8 mouse cellular contexts compared by ENCODE assay signal in the genomic region with DNA sequence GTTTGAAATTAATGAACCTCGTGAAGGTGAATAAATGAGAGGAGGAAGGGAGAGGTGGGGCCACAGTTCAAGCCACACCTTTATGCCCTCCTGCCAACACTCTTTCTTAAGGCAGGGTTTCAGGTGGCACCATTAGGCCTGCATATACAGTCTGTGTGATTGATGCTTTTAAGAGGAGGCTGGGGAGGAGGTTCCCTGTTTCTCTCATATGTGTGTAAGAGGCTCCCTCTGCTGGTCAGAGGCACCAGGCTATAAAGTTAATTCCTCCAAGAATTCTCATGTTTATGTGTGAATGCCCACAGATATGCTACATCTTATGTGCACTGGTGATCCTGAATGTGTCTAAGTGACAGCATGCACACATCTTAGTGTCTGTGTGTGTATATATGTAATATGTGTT. TPM values are rescaled to one million over a fixed set of nuclear protein-coding genes. Genes with fewer than 3 reads are reported as not detected.
DNase-seq lines count a peak whose midpoint lies in the region; ATAC-seq and TF ChIP-seq lines count a peak whose summit lies in the region.

No protein-coding gene starts in this region.

- 0 out of 2 replicates have a peak, but pooled peaks cover 1% of the 10 kb centered on the region for H3K27me3 ChIP-seq in embryonic facial prominence, embryonic 15.5 days
- no peaks in the 10 kb centered on the region for H3K27me3 ChIP-seq in lung, embryonic 16.5 days (ENCODE audit: control insufficient read depth, insufficient read depth, low read depth, low read length)

- TF ChIP-seq CTCF in bone marrow, adult 2 months (IDR thresholded peaks at IDR 0.05; ENCODE audit: control insufficient read depth, insufficient read depth, low read length): peak; percentile 43; the same call in 1 of the 2 replicates

- H3K4me2 ChIP-seq in embryonic facial prominence, embryonic 15.5 days (replicated peaks): no peak overlapping the region
- H3K4me2 ChIP-seq in lung, embryonic 16.5 days (ENCODE audit: low read depth, low read length): no peak overlapping the region

- 36% methylated on average over 1 of the region's 1 CpGs for WGBS in bone marrow, adult 2 months
- WGBS in embryonic facial prominence, embryonic 15.5 days: 54% methylated on average over 1 of the region's 1 CpGs
- 43% methylated on average over 1 of the region's 1 CpGs for WGBS in lung, embryonic 16.5 days

- H3K9me3 ChIP-seq in embryonic facial prominence, embryonic 15.5 days (replicated peaks): no peaks in the 10 kb centered on the region
- no peaks in the 10 kb centered on the region for H3K9me3 ChIP-seq in lung, embryonic 16.5 days (ENCODE audit: control insufficient read depth, low read length)

- no peak for TF ChIP-seq POLR2A in bone marrow, adult 2 months (IDR thresholded peaks at IDR 0.05; ENCODE audit: borderline replicate concordance, control insufficient read depth, low read depth, low read length)

- ATAC-seq in embryonic facial prominence, embryonic 15.5 days (ENCODE audit: insufficient number of reproducible peaks, low FRiP score, low TSS enrichment, low read depth): 0 out of 2 replicates have a peak, but pooled peaks have one; percentile 72
- ATAC-seq in lung, embryonic 16.5 days (ENCODE audit: low read depth): peak; percentile 64; the same call in 1 of the 2 replicates

- no peak overlapping the region for H3K9ac ChIP-seq in embryonic facial prominence, embryonic 15.5 days
- H3K9ac ChIP-seq in lung, embryonic 16.5 days (ENCODE audit: low read length): no peak overlapping the region

- H3K4me1 ChIP-seq in bone marrow, adult 2 months (ENCODE audit: control insufficient read depth, insufficient read depth, low read length): no peaks in the 10 kb centered on the region; the same call in 1 of the 2 replicates
- H3K4me1 ChIP-seq in embryonic facial prominence, embryonic 15.5 days: peaks cover 10% of the 10 kb centered on the region
- no peaks in the 10 kb centered on the region; the same call in 1 of the 2 replicates for H3K4me1 ChIP-seq in lung, embryonic 16.5 days (replicated peaks; ENCODE audit: control insufficient read depth, insufficient read depth, low read length)

- H3K36me3 ChIP-seq in embryonic facial prominence, embryonic 15.5 days: no peaks in the 10 kb centered on the region
- no peaks in the 10 kb centered on the region for H3K36me3 ChIP-seq in lung, embryonic 16.5 days (ENCODE audit: control insufficient read depth, insufficient read depth, low read length)

- peak; percentile 72 for DNase-seq in ES-CJ7 (ENCODE audit: low read depth, low spot score)
- DNase-seq in heart, postnatal 4 days: peak; percentile 77
- DNase-seq in layer of hippocampus, adult 18-20 months (ENCODE audit: low spot score in 2 of 2): peak; percentile 64 to 86
- peak; percentile 59 for DNase-seq in ovary, postnatal 14 days (ENCODE audit: low spot score)
- peak; percentile 75 for DNase-seq in thymus, postnatal 14 days

- H3K27ac ChIP-seq in bone marrow, adult 2 months (ENCODE audit: control insufficient read depth, insufficient read depth, low read depth, low read length, poor library complexity): no peak overlapping the region
- no peak overlapping the region for H3K27ac ChIP-seq in embryonic facial prominence, embryonic 15.5 days (replicated peaks)
- no peak overlapping the region for H3K27ac ChIP-seq in lung, embryonic 16.5 days (ENCODE audit: low read length)

- H3K4me3 ChIP-seq in bone marrow, adult 2 months (replicated peaks; ENCODE audit: control insufficient read depth, low read depth, low read length): no peak overlapping the region
- H3K4me3 ChIP-seq in embryonic facial prominence, embryonic 15.5 days (replicated peaks): no peak overlapping the region
- no peak overlapping the region for H3K4me3 ChIP-seq in lung, embryonic 16.5 days (ENCODE audit: low read length)

RNA-seq across cellular contexts. Expression of gene Cyp4f17, which starts 11.2 kb away (rescaled TPM):
- 2.1 and 3.3 TPM in 2 replicates for polyA plus RNA-seq in bone marrow, adult 2 months (2011; ENCODE audit: insufficient read depth, insufficient read length, low replicate concordance, missing spikeins)
- polyA plus RNA-seq in embryonic facial prominence, embryonic 15.5 days (2015; fragmentation: Nextera tagmentation; extraction: Ambion mirVana): 11.7 and 15.5 TPM in 2 replicates
- total RNA-seq in heart, postnatal 4 days (2021): 1 to 10 TPM; 8.0 to 9.1 TPM
- total RNA-seq in layer of hippocampus, adult 18-20 months (2021): 1 to 10 TPM; 2.7 to 4.4 TPM
- 7.9 and 8.7 TPM in 2 replicates for polyA plus RNA-seq in lung, embryonic 16.5 days (2015; fragmentation: Nextera tagmentation; extraction: Ambion mirVana)

RNA-seq across cellular contexts. Expression of gene Cyp4f16, which starts 41.8 kb away (rescaled TPM):
- 3.4 and 10.1 TPM in 2 replicates for polyA plus RNA-seq in bone marrow, adult 2 months (2011; ENCODE audit: insufficient read depth, insufficient read length, low replicate concordance, missing spikeins)
- polyA plus RNA-seq in embryonic facial prominence, embryonic 15.5 days (2015; fragmentation: Nextera tagmentation; extraction: Ambion mirVana): 18.2 and 23.3 TPM in 2 replicates
- 10 to 100 TPM; 11.9 to 15.3 TPM for total RNA-seq in heart, postnatal 4 days (2021)
- 1 to 10 TPM; 5.2 to 6.0 TPM for total RNA-seq in layer of hippocampus, adult 18-20 months (2021)
- 19.7 and 22.7 TPM in 2 replicates for polyA plus RNA-seq in lung, embryonic 16.5 days (2015; fragmentation: Nextera tagmentation; extraction: Ambion mirVana)

RNA-seq across cellular contexts. Expression of gene Cyp4f39, which starts 42.1 kb away (rescaled TPM):
- 0.88 and 0.95 TPM in 2 replicates for polyA plus RNA-seq in bone marrow, adult 2 months (2011; ENCODE audit: insufficient read depth, insufficient read length, low replicate concordance, missing spikeins)
- 20.4 and 27.6 TPM in 2 replicates for polyA plus RNA-seq in embryonic facial prominence, embryonic 15.5 days (2015; fragmentation: Nextera tagmentation; extraction: Ambion mirVana)
- total RNA-seq in heart, postnatal 4 days (2021): under 1 TPM; 0.17 to 0.43 TPM
- total RNA-seq in layer of hippocampus, adult 18-20 months (2021): under 1 TPM in 1 of 2 experiments, not detected in 1; 0.20 TPM
- polyA plus RNA-seq in lung, embryonic 16.5 days (2015; fragmentation: Nextera tagmentation; extraction: Ambion mirVana): 0.69 and 0.80 TPM in 2 replicates

Comparison
In these comparisons a context has a peak if more than half of its experiments do, and no peak if none do; other contexts are left out.
1. RNA of gene Cyp4f39, which starts 42.1 kb away (polyA plus RNA-seq): 20.4 to 27.6 TPM in embryonic facial prominence, embryonic 15.5 days; 0.88 to 0.95 TPM in bone marrow, adult 2 months and 0.69 to 0.80 TPM in lung, embryonic 16.5 days; every median in the first group is over 10 times any median in the second.
2. Peak in every context shown above with its lines, with median percentiles within 50 percentile points of each other: DNase-seq.